Mouse (Mus musculus): ENCODE results near the gene 3110009E18Rik.

The 3110009E18Rik gene

GRCm38 (mm10) chr1:120198942-120199341, 78.0 kb downstream of the 3110009E18Rik start:
- DNase-seq: no peak

- no peak for DNase-seq
Observed at GRCm38 (mm10) chr1:120202542-120202941, 81.6 kb downstream of the 3110009E18Rik start.

DNA sequence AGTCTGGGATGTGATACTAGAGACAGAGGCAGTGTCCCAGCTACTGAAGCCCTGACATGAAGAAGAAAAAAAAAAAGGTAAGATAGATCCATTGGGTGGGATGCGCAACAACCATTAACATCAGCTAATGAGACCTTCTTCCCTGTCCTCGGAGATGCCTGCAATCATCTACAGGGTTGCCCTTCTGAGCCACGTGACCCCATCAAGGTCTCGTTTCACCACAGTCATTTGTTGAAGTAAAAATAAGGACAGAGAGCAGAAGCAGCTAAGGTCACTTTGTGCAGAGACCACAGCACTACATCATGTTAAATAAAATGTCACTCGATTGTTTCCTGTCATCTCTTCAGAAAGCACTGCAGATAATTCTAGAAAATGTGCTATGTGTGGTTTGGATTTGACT, 82.8 kb downstream of the 3110009E18Rik start:
- no peak for DNase-seq

DNA sequence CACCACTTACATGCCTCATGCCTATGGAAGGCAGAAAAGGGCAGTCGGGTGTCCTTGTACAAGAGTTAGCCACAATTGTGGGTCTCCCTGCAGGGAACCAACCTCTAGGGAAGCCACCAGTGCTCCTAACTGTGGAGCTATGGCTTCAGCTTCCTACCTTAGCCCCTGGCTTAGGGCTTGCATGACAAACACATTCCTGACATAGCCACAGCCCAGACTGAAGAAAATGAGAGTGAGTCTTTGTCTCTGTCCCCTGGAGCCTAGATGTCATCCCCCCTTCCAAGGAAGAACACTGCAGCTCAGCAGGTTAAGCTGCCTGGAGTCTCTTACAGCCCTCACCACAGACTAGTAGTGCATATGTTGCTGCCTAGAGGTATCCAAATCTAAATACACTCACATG, 83.8 kb downstream of the 3110009E18Rik start:
- DNase-seq: no peak

DNA sequence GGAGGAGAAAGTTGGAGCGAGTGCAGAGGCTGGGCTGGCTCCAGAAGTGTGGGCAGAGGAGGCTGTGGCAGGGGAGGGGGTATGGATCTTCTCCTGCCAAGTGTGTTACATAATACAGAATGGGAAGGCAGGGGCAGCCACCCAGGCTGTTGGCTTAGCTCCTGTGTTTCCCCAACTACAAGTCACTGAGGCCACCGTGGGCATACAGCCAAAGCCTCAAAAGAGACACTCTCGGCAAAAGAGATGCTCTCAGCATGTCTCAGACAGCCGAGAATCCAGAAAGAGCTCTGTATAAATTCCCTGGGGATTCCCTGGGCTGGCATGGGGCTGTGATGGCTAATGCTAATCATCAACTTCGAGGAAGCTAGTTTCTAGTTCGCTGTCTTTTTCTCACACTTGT, 86.6 kb downstream of the 3110009E18Rik start:
- DNase-seq: no peak

DNA sequence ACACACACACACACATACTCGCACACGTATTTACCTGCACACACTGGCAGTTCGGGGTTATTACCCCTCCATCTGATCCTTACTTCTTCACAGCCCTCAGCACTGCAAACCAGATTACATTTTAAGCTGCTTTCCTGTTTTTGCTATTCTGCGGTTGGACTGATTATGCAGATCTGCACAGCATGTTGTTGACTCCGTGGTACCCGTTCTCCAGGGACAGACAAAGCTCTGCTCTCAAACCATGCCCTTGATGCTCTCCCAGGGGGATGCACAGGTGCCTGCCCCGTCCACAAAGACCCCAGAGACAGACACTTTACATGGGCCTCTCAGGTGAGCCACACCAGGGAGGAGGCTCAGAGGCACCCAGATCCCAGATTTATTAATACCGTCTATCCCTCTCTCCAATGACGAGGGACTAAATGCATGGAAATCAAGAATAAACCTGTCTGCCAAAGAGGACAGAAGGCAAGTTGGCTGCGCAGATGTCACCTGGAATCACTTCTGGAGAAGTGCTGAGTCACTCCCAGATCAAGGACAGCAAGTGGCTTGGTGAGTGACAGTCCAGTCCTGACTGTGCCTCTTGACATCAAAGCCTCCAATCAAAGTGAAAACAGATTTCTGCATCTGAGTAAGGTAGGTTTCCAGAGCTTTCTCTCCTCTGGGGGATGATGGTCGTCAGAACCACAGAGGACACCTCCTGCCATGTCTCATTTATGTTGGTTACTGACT, 87.7 kb downstream of the 3110009E18Rik start:
- DNase-seq: no peak

- DNase-seq: no peak
Observed at GRCm38 (mm10) chr1:120220841-120221240, 99.9 kb downstream of the 3110009E18Rik start.

DNA sequence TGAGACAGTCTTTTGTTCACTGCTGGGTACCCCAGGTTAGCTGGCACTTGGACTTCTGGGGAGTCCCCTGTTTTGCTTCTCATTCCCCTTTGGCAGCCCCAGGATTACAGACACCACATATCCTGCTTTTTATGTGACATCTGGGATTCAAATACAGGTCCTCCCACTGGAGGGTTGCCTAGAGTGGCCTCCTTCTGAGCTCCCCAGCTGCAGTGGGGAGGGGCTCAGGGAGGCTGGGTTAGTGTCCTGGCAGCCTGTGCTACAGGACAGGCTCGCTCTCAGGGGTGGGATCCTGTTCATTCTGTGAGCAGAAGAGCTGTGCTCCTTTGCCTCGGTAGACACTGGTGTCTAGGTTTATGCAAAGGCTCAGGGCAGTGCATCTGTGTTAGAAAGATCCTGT, 100.3 kb downstream of the 3110009E18Rik start:
- no peak for DNase-seq

DNA sequence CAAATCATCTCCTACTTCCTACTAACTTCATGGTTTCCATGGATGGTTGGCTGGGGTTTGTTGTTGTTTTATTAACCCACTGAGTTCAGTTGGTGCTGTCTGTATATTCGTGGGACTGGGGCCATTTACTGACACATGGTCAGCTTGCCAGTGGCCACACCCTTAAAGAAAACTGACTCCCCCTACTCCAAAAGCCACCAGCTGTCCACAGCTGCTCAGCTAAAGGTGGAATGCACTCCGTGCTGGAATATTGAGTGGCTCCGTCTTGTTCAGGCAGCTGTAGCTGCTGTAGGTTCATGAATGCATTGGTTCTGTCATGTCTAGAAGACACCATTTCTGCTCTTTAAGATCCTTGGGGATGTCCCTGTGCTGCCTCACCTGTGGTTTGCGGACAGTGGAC, 102.6 kb downstream of the 3110009E18Rik start:
- no peak for DNase-seq

DNA sequence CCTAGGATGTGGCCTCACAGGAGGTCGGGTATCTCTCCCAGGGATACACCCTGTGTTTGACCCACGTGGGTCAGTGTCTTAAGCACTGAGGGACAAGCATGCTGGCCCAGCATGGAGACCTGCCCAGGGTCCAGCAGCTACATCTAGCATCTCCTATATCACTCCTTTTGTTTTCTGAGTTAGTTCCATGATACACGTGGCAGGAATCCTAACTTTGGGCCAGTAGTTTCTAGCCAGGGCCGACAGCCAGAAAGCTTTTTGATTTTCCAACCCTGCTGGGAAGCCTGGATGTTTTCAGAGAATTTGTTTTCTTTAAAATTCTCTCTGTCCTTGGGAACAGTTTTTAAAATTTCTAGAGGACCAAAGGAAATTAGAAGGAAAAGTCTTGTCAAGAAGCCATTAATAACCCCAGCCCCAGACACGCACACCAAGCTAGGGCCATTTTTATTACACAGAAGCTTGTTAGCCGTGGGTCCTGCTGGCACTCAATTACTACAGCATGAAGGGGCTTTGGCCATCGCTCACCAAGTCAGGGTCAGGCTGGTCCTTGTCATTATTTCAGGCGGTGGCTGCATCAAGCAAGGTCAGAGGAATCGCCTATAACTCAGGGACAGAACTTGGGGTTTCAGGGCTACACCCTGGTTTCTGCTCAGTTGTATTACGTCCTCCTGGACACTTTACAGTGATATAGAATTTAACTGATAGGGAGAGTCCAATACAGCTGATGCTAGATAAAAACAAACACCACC, 108.9 kb downstream of the 3110009E18Rik start:
- no peak for DNase-seq

GRCm38 (mm10) chr1:120231334-120231733, 110.3 kb downstream of the 3110009E18Rik start:
- DNase-seq: peak; percentile 62

DNA sequence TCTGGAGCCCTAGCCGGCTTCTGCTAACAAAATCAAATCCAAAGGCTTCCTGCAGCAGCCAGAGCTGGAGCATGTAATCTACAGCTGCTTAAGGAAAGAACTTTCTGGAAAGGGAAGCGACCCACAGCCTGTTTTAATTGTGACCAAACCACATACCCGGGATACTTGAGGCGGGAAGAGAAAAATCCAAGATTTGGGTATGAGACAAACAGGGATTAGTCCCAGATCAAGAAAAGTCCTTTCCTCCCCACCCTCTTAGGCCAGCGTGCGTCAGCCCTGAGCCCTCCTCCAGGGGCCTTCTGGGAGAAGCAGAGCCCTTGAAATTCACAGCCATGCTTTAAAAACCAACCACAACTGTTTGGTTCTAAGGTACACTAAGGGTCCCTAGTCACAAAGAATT, 111.2 kb downstream of the 3110009E18Rik start:
- DNase-seq: no peak

DNA sequence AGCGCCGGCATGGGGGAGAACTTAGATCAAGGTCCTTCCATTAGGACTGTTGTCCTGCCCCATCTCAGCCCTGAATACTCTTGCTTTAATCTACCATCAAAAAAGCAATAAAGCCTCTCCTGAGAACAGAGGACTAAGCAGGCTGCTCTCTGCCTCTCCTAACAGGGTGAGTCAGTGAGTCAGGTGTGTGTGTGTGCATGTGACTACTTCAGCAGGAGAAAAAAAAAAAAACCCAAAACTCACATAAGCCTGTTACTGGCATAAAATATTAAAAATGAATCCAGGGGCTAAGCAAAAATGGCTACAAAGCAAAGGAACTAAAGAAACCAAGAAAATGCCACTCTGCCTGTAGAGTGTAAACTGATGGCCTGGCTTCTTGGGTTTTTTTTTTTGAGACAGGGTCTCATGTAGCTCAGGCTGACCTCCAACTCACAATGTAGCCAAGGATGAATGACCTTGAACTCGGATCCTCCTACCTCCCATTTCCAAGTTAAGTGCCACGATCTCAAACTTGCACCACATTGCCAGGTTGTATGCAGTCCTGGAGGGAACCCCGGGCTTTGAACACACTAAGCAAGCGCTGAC, 114.7 kb downstream of the 3110009E18Rik start:
- no peak for DNase-seq

DNA sequence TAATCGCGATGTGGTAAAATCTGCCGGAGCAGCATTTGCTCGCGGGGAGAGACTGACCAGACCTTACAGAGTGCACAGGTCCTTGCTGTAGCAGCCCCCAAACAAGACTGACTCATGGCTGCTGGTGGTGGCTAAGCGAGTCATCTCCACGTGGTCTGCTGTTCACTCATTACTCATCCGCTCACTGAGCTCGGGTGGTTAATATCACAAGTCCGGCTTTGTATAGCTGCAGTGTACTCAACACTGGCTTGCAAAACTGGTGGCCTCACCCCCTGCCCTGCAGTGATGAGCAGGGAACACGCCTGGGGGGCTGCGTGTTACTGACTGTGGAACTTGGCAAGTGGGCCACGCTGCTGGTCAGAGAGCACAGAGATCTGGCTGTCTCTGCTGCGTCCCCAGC, 115.4 kb downstream of the 3110009E18Rik start:
- no peak for DNase-seq

DNA sequence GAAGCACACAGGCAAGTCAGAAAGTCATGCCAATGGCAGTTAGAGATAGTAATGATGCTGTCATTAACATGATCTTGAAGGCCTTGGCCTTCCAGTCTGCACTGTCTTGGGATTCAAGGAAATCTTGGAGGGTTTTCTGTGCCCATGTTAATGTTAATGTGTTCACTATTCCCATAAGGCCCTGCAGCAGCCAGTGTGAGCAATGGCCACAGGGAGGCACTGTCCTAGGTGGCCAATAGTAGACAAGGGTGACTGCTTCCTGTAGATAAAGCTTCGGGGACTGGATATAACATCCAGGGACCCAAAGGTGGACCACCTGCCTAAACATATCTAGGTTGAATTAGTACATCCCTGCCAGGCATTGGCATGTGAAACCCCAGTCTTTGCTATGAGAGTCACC, 116.1 kb downstream of the 3110009E18Rik start:
- DNase-seq: no peak

All from embryo, embryonic 11 days (tissue).